Mouse (Mus musculus) testis, adult 2 months (tissue): ENCODE measurements around the gene D8Ertd738e. TPM values are rescaled to one million over a fixed set of nuclear protein-coding genes. Genes with fewer than 3 reads are reported as not detected.

Experiments used
- H3K27ac ChIP-seq: fragments of 200-500 bp; 2 replicates; pipeline ENCODE4 v1.5.1; 2012; ENCODE audit warnings: low read depth, low read length; ENCODE audit not compliant: control insufficient read depth, insufficient read depth
- H3K27me3 ChIP-seq: fragments of 200-500 bp; 2 replicates; pipeline ENCODE4 v1.6.1; 2012; ENCODE audit warnings: mild to moderate bottlenecking, low read length, moderate library complexity; ENCODE audit not compliant: control insufficient read depth, insufficient read depth
- H3K36me3 ChIP-seq: fragments of 200-500 bp; 2 replicates; pipeline ENCODE4 v1.6.1; 2012; ENCODE audit warnings: mild to moderate bottlenecking, low read length; ENCODE audit not compliant: control insufficient read depth, insufficient read depth
- H3K4me1 ChIP-seq: fragments of 200-500 bp; 2 replicates; pipeline ENCODE4 v1.6.1; 2012; ENCODE audit warnings: low read length; ENCODE audit not compliant: control insufficient read depth, insufficient read depth
- H3K4me3 ChIP-seq: fragments of 200-500 bp; 2 replicates; pipeline ENCODE4 v1.5.1; 2012; ENCODE audit warnings: low read depth, mild to moderate bottlenecking, low read length, moderate library complexity, mixed read lengths; ENCODE audit not compliant: control insufficient read depth
- CTCF ChIP-seq: fragments of 200-500 bp; IDR thresholded peaks from 2 replicates; pipeline ENCODE4 v1.5.1; 2012; ENCODE audit warnings: low read depth, mild to moderate bottlenecking, inconsistent platforms, low read length, moderate library complexity; ENCODE audit not compliant: control insufficient read depth, insufficient read depth, insufficient replicate concordance
- POLR2A ChIP-seq: fragments of 200-500 bp; IDR thresholded peaks from 2 replicates; pipeline ENCODE4 v1.6.1; 2012; ENCODE audit warnings: low read depth, mild to moderate bottlenecking, inconsistent platforms, low read length, moderate library complexity; ENCODE audit not compliant: control insufficient read depth
- polyA plus RNA-seq: library from polyadenylated mRNA; depleted of rRNA; stranded (reverse); fragments of >200 nt; gene quantifications from 2 replicates; pipeline ENCODE4 v1.2.3, GENCODE M21; 2012

D8Ertd738e gene
- polyA plus RNA-seq, 1 experiment, result 104 TPM

DNA sequence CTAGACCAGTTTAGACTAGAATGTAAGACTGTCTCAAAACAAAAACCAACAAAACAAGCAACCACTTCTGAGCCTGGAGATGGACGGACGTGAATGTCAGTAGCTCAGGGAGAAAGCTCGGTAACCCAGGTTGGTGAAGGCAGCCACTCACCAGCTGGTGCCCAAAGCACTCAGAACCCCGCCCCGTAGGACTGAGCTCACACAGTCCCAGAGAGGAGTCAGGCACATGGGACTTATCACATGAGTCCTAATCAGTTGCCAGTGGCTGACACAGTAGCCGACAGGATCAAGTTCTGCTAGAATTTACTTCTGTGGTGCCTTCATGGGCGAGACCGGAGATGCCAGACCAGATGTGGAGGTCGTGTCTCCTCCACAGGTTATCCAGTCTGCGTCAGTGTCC lies 31.3 kb upstream of the D8Ertd738e start:
- Histone ChIP-seq H3K36me3 (no peaks in the 10 kb centered on the region), H3K4me3 (no peak overlapping the region), H3K27ac (no peak overlapping the region), H3K27me3 (no peaks in the 10 kb centered on the region), H3K4me1 (peaks cover 11% of the 10 kb centered on the region)
- TF ChIP-seq CTCF (no peak), POLR2A (no peak)

DNA sequence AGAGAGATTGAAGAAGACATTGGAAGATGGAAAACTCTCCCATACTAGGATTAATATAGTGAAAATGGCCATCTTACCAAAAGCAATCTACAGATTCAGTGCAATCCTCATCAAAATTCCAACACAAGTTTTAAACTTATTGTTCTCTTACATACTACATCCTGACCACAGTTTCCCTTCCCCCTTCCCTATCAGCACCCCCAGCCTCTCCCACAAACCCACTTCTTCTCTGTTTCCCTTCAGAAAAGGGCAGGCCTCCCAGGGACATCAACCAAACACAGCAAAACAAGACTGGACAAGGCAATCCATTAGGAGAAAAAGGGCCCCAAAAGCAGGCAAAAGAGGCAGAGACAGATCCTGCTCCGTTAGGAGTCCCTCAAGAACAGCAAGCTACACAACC lies 26.9 kb upstream of the D8Ertd738e start:
- Histone ChIP-seq H3K27ac (no peak overlapping the region), H3K4me1 (peaks cover 11% of the 10 kb centered on the region), H3K27me3 (no peaks in the 10 kb centered on the region), H3K4me3 (no peak overlapping the region), H3K36me3 (no peaks in the 10 kb centered on the region)
- no peak for TF ChIP-seq POLR2A
- no peak for TF ChIP-seq CTCF

DNA sequence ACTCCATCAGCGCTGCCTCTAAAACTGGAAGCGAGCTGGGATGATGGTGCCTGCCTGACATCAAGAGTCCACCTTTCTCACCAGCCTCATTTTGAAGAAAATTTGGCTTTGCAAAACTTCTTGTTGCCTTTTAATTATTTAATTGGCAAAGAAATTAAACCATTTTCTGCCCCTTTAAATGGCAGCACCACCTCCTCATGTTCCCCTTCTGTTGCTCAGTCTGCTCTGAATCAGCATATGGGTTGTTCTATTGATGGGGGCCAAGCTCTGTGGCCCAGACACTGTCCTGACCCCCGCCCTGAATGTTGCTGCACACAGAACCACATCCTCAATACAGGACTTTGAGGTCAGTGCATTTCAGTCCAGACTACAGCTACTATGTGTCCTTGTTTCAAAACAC lies 24.4 kb upstream of the D8Ertd738e start:
- Histone ChIP-seq H3K4me1 (peaks cover 15% of the 10 kb centered on the region), H3K36me3 (no peaks in the 10 kb centered on the region), H3K4me3 (no peak overlapping the region), H3K27me3 (no peaks in the 10 kb centered on the region), H3K27ac (no peak overlapping the region)
- no peak for TF ChIP-seq POLR2A
- TF ChIP-seq CTCF, result no peak

DNA sequence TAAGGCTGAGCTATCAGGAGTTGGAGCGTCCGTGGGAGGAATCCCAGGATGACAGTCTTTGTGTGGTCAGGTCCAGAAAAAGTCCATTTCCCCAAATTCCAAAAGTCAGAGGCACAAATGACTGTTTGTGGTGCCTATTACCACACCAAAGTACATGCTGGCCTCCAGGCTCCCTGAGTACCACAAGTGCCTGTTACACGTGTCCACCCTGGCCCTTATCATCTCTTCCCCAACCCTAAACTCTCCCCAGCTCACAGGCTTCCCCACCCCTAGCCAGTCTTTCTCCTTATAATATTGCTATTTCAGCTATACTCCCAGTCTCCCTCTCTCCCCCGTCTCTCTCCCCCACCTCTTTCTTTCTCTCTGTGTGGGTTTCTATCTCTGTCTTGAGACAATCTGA lies 22.8 kb upstream of the D8Ertd738e start:
- no peaks in the 10 kb centered on the region for H3K36me3 ChIP-seq
- no peak overlapping the region for H3K4me3 ChIP-seq
- H3K4me1 ChIP-seq, result peaks cover 10% of the 10 kb centered on the region
- TF ChIP-seq POLR2A (no peak), CTCF (no peak)
- no peak overlapping the region for H3K27ac ChIP-seq
- H3K27me3 ChIP-seq, result no peaks in the 10 kb centered on the region

DNA sequence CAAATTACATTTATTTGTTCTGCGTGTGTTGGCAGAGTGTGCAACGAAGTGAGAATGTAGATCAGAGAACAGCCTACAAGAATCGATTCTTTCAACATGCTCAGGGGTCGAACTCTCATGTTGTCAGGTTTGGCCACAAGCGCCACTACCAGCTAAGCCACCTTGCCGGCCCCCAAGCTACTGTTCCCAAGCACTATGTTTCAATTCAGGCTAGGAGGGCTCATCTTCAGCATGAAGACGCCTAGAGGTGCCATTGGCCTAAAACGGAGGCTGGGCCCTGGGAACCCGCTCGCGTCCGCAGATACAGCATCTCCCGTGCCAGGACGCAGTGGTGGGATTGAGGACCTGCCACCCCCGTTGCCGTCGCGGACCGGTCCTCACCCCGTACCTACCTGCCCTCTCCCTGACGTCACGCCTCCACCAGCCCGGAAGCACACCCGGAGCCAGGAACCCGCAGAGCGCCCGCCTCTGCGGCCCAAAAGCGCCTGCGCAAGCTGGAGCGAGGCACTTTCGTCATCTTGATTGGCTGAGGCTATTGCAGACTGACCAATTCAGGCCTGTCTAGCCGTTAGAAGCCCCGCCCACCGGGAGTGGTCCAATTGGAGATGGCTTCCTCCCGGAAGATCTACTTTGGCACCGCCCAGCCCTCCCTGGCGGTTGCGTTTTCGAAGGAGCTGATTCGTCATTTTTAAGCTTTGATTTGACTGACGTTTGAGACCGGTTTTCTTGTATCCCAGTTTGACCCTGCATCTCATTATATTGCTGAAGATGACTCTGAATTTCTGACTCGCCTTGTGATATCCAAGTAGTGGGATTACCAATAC lies 20.6 kb upstream of the D8Ertd738e start, which contains the start of gene Ccdc130:
Gene Ccdc130, minus strand, starts transcription at position 431 of the 824 bp plus-strand sequence.
- TF ChIP-seq CTCF, result no peak
- peak; percentile 91 for TF ChIP-seq POLR2A
- Histone ChIP-seq H3K4me3 (peak within 1 kb of the TSS; percentile 98), H3K4me1 (peaks cover 5% of the 10 kb centered on the region; the same call in 1 of the 2 replicates), H3K27me3 (no peaks in the 10 kb centered on the region), H3K27ac (peak within 1 kb of the TSS; percentile 95), H3K36me3 (no peaks in the 10 kb centered on the region; the same call in 1 of the 2 replicates)

DNA sequence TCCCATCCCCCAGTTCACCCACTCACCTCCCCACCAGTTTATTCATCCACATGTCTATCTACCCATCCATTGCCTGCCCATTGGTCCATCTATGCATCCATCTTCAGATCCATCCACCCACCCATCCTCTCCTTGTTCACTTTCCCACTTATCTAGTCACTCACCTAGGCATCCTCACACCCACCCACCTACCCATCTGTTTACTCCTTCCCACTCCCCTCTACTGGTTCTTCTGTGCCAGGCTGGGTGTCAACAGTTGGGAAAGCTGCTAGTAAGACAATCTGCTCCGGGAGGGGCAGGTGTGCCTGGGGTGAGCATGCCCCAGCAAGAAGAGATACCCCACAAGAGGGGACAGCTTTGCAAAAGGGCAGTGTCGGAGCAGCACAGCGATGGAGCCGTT lies 11.6 kb upstream of the D8Ertd738e start:
- Histone ChIP-seq H3K36me3 (no peaks in the 10 kb centered on the region; the same call in none of the 2 replicates), H3K27me3 (no peaks in the 10 kb centered on the region), H3K27ac (no peak overlapping the region), H3K4me3 (no peak overlapping the region), H3K4me1 (peaks cover 9% of the 10 kb centered on the region)
- no peak for TF ChIP-seq POLR2A
- no peak for TF ChIP-seq CTCF

DNA sequence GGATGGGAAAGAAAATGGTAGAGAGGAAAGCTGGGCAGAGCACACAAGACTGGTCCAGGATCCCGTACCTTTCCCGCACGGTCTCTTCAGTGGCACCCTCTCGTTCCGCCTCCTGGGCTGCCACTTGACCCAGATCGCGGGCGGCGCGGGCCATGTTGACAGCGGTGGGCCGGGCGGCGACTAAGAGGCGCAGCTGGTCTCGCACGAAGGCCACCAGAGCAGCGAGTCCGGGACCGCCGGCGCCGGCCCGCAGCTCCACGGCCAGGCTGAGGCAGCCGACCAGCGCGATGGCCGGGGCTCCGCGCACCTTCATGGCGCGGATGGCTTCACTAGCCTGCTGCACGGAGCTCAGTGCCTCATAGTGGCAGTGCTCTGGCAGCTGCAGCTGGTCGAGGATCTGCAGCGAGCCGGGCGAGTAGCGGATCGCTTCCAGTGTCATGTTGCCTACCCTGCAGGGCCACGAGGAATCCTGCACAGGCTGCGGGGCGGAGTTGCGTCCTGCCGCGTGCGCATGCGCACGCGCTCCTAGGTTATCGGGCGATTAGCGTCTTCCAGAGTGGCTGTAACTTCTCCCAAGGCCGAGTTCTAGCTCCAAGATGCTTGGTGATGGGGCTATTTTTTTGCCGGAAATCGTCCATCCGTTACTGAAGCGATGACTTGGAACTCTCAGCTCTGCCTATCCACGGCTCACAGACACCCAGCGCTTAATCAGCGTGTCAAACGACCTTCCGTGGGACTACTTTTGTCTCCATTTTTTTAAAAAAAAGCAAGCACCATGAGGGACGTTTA lies 7.5 kb upstream of the D8Ertd738e start, which contains the start of gene Mri1:
Gene Mri1, minus strand, starts transcription at position 505 of the 789 bp plus-strand sequence.
- Histone ChIP-seq H3K4me1 (peaks cover 11% of the 10 kb centered on the region), H3K27ac (peak within 1 kb of the TSS; percentile 65), H3K4me3 (peak within 1 kb of the TSS; percentile 93), H3K36me3 (no peaks in the 10 kb centered on the region), H3K27me3 (no peaks in the 10 kb centered on the region)
- TF ChIP-seq POLR2A (peak; percentile 79), CTCF (no peak)
